In genomic region chr13:59238696-59239095, GRCm38 (mm10) we compare ENCODE assay signal across 9 mouse cellular contexts.
A peak's percentile ranks its signal among the peaks of the same experiment; 100 is the strongest.
DNase-seq lines count a peak whose midpoint lies in the region; ATAC-seq and TF ChIP-seq lines count a peak whose summit lies in the region.
"Had no signal": no experiment of that assay in that cellular context is flagged by ENCODE, and none has a peak within 500 bp of the region (broad histone marks: within the 10 kb centered on the region; RNA-seq: fewer than 3 reads in every experiment).

No protein-coding gene starts in this region.

- no peak overlapping the region for H3K9ac ChIP-seq in forebrain, embryonic 13.5 days
- no peak overlapping the region for H3K9ac ChIP-seq in forebrain, embryonic 11.5 days (ENCODE audit: low read length)

- H3K27me3 ChIP-seq in forebrain, embryonic 13.5 days: no peaks in the 10 kb centered on the region
- H3K27me3 ChIP-seq in forebrain, embryonic 11.5 days (ENCODE audit: control insufficient read depth, insufficient read depth, low read length): no peaks in the 10 kb centered on the region
- H3K27me3 ChIP-seq in cerebellum, adult 2 months (ENCODE audit: control insufficient read depth, insufficient read depth, low read length): no peaks in the 10 kb centered on the region

- H3K4me2 ChIP-seq in forebrain, embryonic 13.5 days: no peak overlapping the region
- H3K4me2 ChIP-seq in forebrain, embryonic 11.5 days (ENCODE audit: low read depth, low read length, severe bottlenecking): no peak overlapping the region

- H3K4me3 ChIP-seq in forebrain, embryonic 13.5 days: no peak overlapping the region
- H3K4me3 ChIP-seq in forebrain, embryonic 11.5 days (ENCODE audit: low read depth, low read length): no peak overlapping the region
- H3K4me3 ChIP-seq in olfactory bulb, adult 2 months (ENCODE audit: insufficient read depth, low read depth, low read length): no peak overlapping the region
- H3K4me3 ChIP-seq in cerebellum, adult 2 months (replicated peaks; ENCODE audit: insufficient read depth, low read depth, low read length): no peak overlapping the region

- H3K27ac ChIP-seq in forebrain, embryonic 13.5 days: no peak overlapping the region
- H3K27ac ChIP-seq in forebrain, embryonic 11.5 days (ENCODE audit: low read depth, low read length): no peak overlapping the region
- H3K27ac ChIP-seq in olfactory bulb, adult 2 months (ENCODE audit: insufficient read depth, low read depth, low read length): peak overlapping the region; percentile 96
- no peak overlapping the region for H3K27ac ChIP-seq in cerebellum, adult 2 months (ENCODE audit: insufficient read depth, low read length)

- no peaks in the 10 kb centered on the region for H3K9me3 ChIP-seq in forebrain, embryonic 13.5 days (replicated peaks)
- no peaks in the 10 kb centered on the region for H3K9me3 ChIP-seq in forebrain, embryonic 11.5 days (ENCODE audit: control insufficient read depth, low read length)

- no peak for DNase-seq in forebrain, embryonic 11.5 days (ENCODE audit: low spot score)
- DNase-seq in layer of hippocampus, adult 11-12 months (ENCODE audit: low spot score): peak; percentile 39
- DNase-seq in layer of hippocampus, adult 9-10 months (ENCODE audit: low spot score): no peak
- peak; percentile 41 to 57 for DNase-seq in frontal cortex, postnatal 10 days (ENCODE audit: low spot score in 2 of 2)
- no peak for DNase-seq in cerebellum, adult 2 months
- DNase-seq: embryo, embryonic 11 days had no signal

- no peak for TF ChIP-seq CTCF in olfactory bulb, adult 2 months (IDR thresholded peaks at IDR 0.05; ENCODE audit: insufficient read depth, low read depth, low read length)
- TF ChIP-seq CTCF in cerebellum, adult 2 months (IDR thresholded peaks at IDR 0.05; ENCODE audit: borderline replicate concordance, insufficient read depth, low read depth, low read length): no peak

- TF ChIP-seq POLR2A in olfactory bulb, adult 2 months (IDR thresholded peaks at IDR 0.05; ENCODE audit: insufficient read depth, low read depth, low read length): no peak
- TF ChIP-seq POLR2A in cerebellum, adult 2 months (IDR thresholded peaks at IDR 0.05; ENCODE audit: borderline replicate concordance, insufficient read depth, low read length): no peak

- 78% methylated on average over 1 of the region's 1 CpGs for WGBS in forebrain, embryonic 13.5 days
- WGBS in forebrain, embryonic 11.5 days: 83% methylated on average over 1 of the region's 1 CpGs
- WGBS in olfactory bulb, adult 2 months: 36% methylated on average over 1 of the region's 1 CpGs
- 35% methylated on average over 1 of the region's 1 CpGs for WGBS in cerebellum, adult 2 months

- ATAC-seq in forebrain, embryonic 13.5 days: peak; percentile 51; the same call in 1 of the 2 replicates
- no peak for ATAC-seq in forebrain, embryonic 11.5 days (replicated peaks; ENCODE audit: low FRiP score)
- no peak for ATAC-seq in cerebellum, adult (ENCODE audit: insufficient number of reproducible peaks, low FRiP score, low TSS enrichment)

- H3K36me3 ChIP-seq in forebrain, embryonic 13.5 days (ENCODE audit: poor library complexity, severe bottlenecking): no peaks in the 10 kb centered on the region
- H3K36me3 ChIP-seq in forebrain, embryonic 11.5 days (ENCODE audit: control insufficient read depth, insufficient read depth, low read length): no peaks in the 10 kb centered on the region

- 0 out of 2 replicates have a peak, but pooled peaks cover 3% of the 10 kb centered on the region for H3K4me1 ChIP-seq in forebrain, embryonic 13.5 days
- no peaks in the 10 kb centered on the region for H3K4me1 ChIP-seq in forebrain, embryonic 11.5 days (replicated peaks; ENCODE audit: control insufficient read depth, insufficient read depth, low read length)
- peaks cover 18% of the 10 kb centered on the region for H3K4me1 ChIP-seq in olfactory bulb, adult 2 months (ENCODE audit: control insufficient read depth, insufficient read depth, low read length)
- peaks cover 4% of the 10 kb centered on the region for H3K4me1 ChIP-seq in cerebellum, adult 2 months (ENCODE audit: control insufficient read depth, insufficient read depth, low read length)

Comparison
In these comparisons a context has a peak if more than half of its experiments do, and no peak if none do; other contexts are left out.
1. DNase-seq: peak in layer of hippocampus, adult 11-12 months (single experiment) and frontal cortex, postnatal 10 days (2 of 2); none in forebrain, embryonic 11.5 days (single experiment), layer of hippocampus, adult 9-10 months (single experiment) and cerebellum, adult 2 months (0 of 2).